Mouse (Mus musculus): ENCODE data around the gene Ndufab1. TPM values are rescaled to one million over a fixed set of nuclear protein-coding genes. Genes with fewer than 3 reads are reported as not detected.

Gene Ndufab1
- polyA plus RNA-seq, 1 experiment, result 155 TPM

DNA sequence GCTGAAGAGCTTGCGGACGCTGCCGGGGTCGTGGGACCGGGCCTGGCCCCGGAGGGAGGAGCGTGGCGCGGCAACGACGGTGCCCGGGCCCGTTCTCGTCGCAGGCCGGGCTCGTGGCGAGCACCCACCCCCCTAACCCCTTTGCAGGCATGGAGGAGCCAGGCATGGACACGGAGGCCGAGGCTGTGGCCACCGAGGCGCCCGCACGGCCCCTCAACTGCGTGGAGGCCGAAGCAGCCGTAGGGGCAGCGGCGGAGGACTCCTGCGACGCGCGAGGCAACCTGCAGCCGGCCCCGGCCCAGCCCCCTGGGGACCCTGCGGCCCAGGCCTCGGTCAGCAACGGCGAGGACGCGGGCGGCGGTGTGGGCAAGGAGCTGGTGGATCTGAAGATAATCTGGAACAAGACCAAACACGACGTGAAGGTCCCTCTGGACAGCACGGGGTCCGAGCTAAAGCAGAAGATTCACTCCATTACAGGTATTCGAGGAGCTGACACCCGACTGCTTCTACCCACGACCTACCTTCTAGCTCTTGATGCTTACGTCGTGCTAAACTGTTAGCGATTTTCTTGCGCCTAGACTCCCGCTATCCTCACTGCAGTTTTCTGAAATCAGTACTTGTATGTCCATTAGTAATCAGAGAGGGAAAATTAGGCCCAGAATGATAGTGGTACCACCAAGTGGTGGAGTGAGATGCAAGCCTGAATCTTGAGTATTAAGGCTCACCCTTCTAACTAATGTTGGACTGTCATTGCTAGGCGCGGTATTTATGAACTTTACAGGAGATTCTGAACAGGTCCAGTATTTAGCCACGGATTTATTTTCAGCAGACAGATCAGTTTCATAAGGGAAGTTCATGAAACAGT is 33.9 kb downstream of the Ndufab1 start:
- no peak for DNase-seq (ENCODE audit: low spot score)

DNA sequence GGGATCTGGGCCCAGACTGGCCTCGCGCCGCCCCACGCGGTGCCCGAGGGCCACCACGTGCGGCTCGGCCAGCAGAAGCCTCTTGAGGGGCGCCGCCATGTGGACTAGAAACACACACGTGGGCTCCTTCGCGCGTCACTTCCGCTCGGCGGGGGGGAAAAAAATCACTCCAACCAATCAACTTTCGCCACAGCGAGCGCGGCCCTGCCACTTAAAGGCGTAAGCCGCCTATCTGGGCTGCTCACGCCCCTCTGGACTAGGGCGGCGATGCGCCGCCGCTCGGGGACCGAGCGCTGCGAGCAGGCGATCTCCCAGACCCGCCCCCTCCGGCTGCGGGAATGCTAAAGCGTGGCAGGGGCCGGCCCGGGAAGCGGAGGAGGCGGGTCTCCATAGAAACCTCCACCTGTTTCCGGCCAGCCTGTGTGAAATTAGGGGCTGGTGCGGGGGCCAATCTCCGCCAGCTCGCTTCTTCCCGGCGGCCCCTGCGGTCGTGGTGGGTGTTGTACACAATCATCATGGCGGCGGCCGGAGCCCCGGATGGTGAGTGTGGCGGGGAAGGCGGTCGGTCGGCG is 34.7 kb downstream of the Ndufab1 start, which contains the start of the genes Ubfd1 and Ears2:
Gene Ubfd1 (plus strand): TSS at position 231 of the 572 bp plus-strand sequence.
Gene Ears2 (minus strand): TSS at position 319 of the 572 bp plus-strand sequence.
- peak; percentile 90 for DNase-seq (ENCODE audit: low spot score)

DNA sequence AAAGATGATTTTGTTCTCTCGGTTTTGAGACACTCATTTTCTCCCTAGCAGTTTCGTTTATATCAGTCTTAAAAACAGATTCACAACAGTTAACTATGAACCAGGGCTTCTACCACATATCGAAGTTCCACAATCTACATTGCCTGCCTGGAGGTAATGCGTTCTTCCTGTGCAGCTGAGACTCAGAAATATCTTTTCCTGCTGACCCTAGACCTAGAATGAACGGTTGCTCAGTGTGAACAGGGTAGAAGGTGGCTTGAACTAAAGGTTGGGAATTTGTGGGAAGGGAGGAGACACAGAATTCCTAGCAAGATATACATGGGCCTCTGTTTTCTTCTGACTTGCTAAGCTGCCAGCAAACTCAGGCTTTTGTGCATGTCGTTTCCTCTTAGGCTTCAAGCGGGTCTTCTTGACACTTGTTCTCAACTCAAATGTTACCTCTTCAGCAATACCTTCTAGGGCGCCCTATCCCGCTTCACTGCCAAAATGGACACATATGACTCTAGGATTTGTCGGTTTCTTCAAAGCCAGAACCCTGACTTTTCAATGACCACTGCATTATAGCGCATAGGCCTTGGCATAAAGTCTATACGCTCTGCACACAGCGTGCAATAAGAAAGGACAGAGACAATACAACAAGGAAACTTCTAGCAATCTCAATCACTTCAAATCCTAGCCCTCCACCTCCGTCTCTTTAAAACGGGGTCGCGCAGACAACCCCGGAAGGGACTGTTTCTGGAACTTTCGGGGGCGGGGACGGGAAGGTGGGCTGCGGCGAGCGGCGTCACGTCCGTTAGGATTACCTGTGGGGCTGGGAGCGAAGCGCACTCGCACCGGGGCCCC is 35.4 kb downstream of the Ndufab1 start:
- no peak for DNase-seq (ENCODE audit: low spot score)

DNA sequence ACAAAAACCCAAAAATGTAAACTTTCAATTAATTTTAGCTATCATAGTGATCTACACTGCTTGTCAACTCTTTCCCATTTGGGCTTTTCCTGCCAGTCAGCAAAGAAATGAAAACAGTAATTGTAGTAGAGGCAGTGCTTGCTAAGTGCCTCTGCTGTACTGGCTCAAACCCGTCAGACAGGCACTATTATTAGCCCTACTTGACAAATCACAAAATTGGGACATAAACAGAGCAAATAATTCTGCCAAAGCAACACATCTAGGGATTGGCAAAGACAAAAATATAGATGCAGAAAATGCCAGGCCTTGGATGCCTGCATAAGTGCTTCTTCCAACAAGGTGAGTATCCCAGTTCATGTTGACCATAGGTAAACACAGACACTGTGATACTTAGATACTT is 36.0 kb downstream of the Ndufab1 start:
- DNase-seq (ENCODE audit: low spot score), result no peak

DNA sequence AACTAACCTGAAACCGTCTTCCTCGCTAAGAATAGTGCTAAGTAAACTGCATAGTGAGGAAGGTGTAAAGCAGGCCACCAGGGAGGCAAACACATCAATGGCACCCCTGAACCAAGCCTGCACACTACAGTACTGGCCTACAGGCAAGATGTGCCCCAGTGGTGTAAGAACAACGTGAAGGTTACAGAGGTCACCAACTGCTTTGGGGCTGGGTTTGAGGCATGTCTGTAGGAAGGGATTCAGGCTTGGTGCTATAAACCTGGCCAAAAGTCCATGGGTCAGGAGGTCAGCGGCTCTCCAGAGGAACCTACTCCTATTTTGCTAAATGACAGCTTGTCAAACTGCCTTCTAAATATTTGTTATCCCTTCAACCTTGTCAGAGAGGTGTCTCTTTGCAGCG is 45.1 kb downstream of the Ndufab1 start:
- DNase-seq (ENCODE audit: low spot score), result no peak

DNA sequence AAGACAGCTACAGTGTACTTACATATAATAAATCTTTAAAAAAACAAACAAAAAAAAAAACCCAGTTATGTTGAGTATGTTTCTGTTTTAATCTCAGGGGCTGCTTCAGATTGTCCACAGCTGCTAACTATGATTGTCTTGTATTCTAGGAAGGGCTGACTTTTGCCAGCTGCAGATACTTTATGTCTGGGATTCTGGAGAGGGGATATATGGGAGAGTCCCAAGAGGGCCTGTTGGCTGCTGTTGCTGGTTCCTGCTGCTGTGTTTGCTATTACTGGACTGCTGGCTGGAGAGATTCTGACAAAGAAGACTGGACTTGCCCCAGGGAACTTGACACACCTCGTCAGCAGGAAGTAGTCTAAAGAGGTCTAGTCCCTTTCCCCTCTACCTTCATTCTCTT is 50.9 kb downstream of the Ndufab1 start:
- DNase-seq (ENCODE audit: low spot score), result no peak

DNA sequence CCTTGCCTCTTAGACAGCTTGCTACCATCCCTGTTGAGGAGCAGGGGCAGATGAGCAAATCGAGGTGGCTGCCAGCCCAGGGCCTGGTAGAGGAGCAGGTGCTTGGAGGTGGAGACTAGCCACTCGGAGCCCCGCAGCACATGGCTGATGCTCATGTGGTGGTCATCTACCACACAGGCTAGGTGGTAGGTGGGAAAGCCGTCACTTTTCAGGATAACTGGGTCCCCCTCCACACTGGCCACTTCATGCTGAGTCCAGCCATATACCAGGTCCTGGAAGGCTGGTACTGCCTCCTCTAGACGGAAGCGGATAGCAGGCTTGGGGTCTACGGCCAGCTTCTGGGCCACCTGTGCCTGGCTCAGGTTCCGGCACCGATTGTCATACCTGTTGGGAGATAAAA is 53.5 kb downstream of the Ndufab1 start:
- no peak for DNase-seq (ENCODE audit: low spot score)

DNA sequence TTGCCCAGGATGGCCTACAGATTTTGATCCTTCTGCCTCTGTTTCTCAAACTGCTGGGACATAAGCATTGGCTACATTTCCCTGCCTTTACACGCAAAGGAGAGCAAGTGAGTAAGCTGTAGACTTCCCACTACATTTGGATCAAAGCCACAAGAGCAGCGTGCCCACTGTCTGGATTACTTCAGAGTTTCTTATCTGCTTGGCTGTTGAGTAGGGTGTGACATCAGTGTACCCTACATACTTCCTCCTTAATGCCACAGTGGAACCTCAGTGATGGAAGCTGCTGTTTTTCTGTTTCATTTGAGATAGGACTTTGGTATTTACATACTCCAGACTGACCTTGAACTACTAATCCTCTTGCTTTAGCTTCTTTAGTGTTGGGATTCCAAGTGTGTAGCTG is 54.9 kb downstream of the Ndufab1 start:
- no peak for DNase-seq (ENCODE audit: low spot score)

DNA sequence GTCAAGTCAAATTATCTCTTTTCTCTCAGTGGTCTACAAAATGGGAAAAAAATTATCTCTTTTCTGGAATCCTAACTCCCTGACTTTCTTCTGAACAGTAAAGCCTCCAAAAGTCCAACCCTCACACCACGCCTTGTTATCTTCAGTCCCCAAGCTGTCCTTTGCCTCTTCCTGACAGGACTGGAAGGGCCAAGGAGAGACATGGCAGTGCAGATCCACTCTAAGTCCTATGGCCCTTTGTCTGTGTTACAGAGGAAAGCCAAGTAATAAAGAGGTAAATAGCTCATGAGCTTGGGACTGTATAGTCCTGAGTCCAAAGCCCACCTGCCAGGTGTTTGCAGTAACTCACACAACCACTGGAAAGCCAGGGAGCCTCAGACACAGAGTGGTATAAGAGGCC is 56.0 kb downstream of the Ndufab1 start:
- DNase-seq (ENCODE audit: low spot score), result no peak

DNA sequence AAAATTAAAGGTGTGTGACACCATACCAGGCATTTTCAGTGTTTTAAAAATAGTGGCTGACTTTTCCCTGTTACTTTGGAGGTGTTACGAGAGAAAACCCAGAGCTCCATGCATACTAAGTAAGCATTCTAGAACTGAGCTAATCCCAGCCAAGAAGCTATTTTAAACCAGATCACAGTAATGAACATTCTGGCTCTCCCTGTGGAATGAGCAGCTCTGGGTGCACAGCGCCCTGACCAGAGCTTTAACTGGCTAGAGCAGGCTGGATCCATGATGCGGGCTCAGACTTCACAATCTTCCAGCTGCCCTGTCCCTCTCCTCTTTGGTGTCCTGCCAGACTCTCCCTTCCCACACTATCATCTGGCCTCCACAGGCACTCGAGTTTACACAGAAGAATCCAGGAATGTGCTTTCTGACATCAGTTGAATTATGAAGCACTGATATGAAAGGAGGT is 56.5 kb downstream of the Ndufab1 start:
- no peak for DNase-seq (ENCODE audit: low spot score)

DNA sequence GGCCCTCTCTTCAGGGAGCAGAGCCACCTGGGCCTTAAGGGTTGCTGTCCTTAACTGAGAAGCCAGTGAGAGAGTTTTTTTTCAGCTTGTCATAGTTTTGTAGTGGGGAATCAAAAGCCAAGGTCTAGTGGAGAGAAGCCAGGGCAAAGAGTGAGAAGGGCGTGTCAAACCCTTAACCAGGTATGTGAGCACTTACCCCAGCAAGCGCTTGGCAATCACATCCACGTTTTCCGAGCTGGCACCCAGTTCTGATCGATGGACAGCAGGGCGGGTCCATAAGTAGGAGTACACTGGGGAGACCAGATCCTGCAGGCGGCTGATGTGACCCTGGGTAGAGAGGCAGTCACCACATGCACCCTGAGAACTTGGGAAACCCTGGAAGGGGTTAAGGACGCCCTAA is 57.6 kb downstream of the Ndufab1 start:
- no peak for DNase-seq (ENCODE audit: low spot score)

Other genes starting within 250 kb of the Ndufab1 start
- 15.3 and 16.5 TPM in 2 replicates for gene Scnn1b, start 236.8 kb downstream of the Ndufab1 start, polyA plus RNA-seq (2012; rRNA removed)
- 21.8 and 23.7 TPM in 2 replicates for gene Cog7, start 120.2 kb downstream of the Ndufab1 start, polyA plus RNA-seq (2012; rRNA removed)
- gene Gga2, start 80.7 kb downstream of the Ndufab1 start, polyA plus RNA-seq (2012; rRNA removed), result 62.1 and 62.7 TPM in 2 replicates
- gene Ubfd1, start 34.7 kb downstream of the Ndufab1 start, polyA plus RNA-seq (2012; rRNA removed), result 25.0 and 29.8 TPM in 2 replicates
- gene Ears2, start 34.6 kb downstream of the Ndufab1 start, polyA plus RNA-seq (2012; rRNA removed), result 9.6 and 10.8 TPM in 2 replicates
- 2.1 and 2.4 TPM in 2 replicates for gene Palb2, start 31.1 kb upstream of the Ndufab1 start, polyA plus RNA-seq (2012; rRNA removed)
- gene Dctn5, start 31.2 kb upstream of the Ndufab1 start, polyA plus RNA-seq (2012; rRNA removed), result 71.2 and 84.0 TPM in 2 replicates
- gene Plk1, start 57.6 kb upstream of the Ndufab1 start, polyA plus RNA-seq (2012; rRNA removed), result 2.0 and 3.0 TPM in 2 replicates
- gene Ern2, start 84.3 kb upstream of the Ndufab1 start, polyA plus RNA-seq (2012; rRNA removed), result 1.4 and 1.5 TPM in 2 replicates
- 10.8 and 13.2 TPM in 2 replicates for gene Chp2, start 117.6 kb upstream of the Ndufab1 start, polyA plus RNA-seq (2012; rRNA removed)
- gene Prkcb, start 186.9 kb upstream of the Ndufab1 start, polyA plus RNA-seq (2012; rRNA removed), result 121 and 158 TPM in 2 replicates

Data from urinary bladder, adult 2 months (tissue).